Mouse (Mus musculus) ES-E14 (cell line): ENCODE measurements around the gene Il1rap. TPM values are rescaled to one million over a fixed set of nuclear protein-coding genes. Genes with fewer than 3 reads are reported as not detected.

Experiments
- DNase-seq: peaks from one replicate; pipeline ENCODE4 v3.0.0-alpha.2; 2013; ENCODE audit warnings: low read depth, low spot score
- H3K27ac ChIP-seq: 2 replicates; pipeline ENCODE4 v1.5.1; 2012; ENCODE audit warnings: low read depth, mild to moderate bottlenecking, low read length, moderate library complexity, mixed read lengths; ENCODE audit not compliant: poor library complexity, insufficient read depth, severe bottlenecking
- H3K36me3 ChIP-seq: 2 replicates; pipeline ENCODE4 v1.6.1; 2012; ENCODE audit warnings: mild to moderate bottlenecking, low read length, moderate library complexity, mixed read lengths; ENCODE audit not compliant: control insufficient read depth, poor library complexity, insufficient read depth, severe bottlenecking
- H3K4me1 ChIP-seq, 2 experiments: fragments of 150-350 bp in 1 of 2; sonication (generic) in 1 of 2; 2 replicates each; pipeline ENCODE4 v1.6.1; 2012; ENCODE audit warnings: low read length in 2 of 2, mild to moderate bottlenecking in 1 of 2, mixed read lengths in 1 of 2; ENCODE audit not compliant: control insufficient read depth in 2 of 2, insufficient read depth in 2 of 2, poor library complexity in 1 of 2
- H3K4me3 ChIP-seq, 2 experiments: fragments of 150-350 bp in 1 of 2; sonication (generic) in 1 of 2; 2 replicates each; pipeline ENCODE4 v1.5.1; 2012; ENCODE audit warnings: low read length in 2 of 2, low read depth in 1 of 2, mild to moderate bottlenecking in 1 of 2, mixed read lengths in 1 of 2; ENCODE audit not compliant: insufficient read depth in 1 of 2, poor library complexity in 1 of 2, severe bottlenecking in 1 of 2
- H3K9ac ChIP-seq: 2 replicates; pipeline ENCODE4 v1.6.1; 2012; ENCODE audit warnings: low read depth, mild to moderate bottlenecking, low read length, mixed read lengths; ENCODE audit not compliant: poor library complexity, insufficient read depth, severe bottlenecking
- H3K9me3 ChIP-seq: fragments of 150-350 bp; sonication (generic); 2 replicates; pipeline ENCODE4 v1.6.1; 2012; ENCODE audit warnings: low read depth, mild to moderate bottlenecking, low read length; ENCODE audit not compliant: control insufficient read depth, insufficient read depth
- CHD2 ChIP-seq: IDR thresholded peaks from 2 replicates; pipeline ENCODE4 v1.6.1; 2014; ENCODE audit warnings: mild to moderate bottlenecking, low read depth, low read length, inconsistent platforms
- HCFC1 ChIP-seq: IDR thresholded peaks from 2 replicates; pipeline ENCODE4 v1.6.1; 2012; ENCODE audit warnings: low read length, inconsistent platforms, borderline replicate concordance; ENCODE audit not compliant: insufficient read depth
- MAFK ChIP-seq: IDR thresholded peaks from 2 replicates; pipeline ENCODE4 v1.6.1; 2014; ENCODE audit warnings: mild to moderate bottlenecking, low read depth, low read length, inconsistent platforms; ENCODE audit not compliant: insufficient read depth
- ZC3H11A ChIP-seq: IDR thresholded peaks from 2 replicates; pipeline ENCODE4 v1.6.1; 2012; ENCODE audit warnings: low read depth, mild to moderate bottlenecking, inconsistent platforms, low read length, borderline replicate concordance
- ZNF384 ChIP-seq: IDR thresholded peaks from 2 replicates; pipeline ENCODE4 v1.6.1; 2012; ENCODE audit warnings: low read depth, low read length, inconsistent platforms
- in situ Hi-C, 2 experiments: fragments of 600-800 bp; cut with MboI; formaldehyde crosslinking; loops; one replicate each; pipeline ENCODE4 v1.15.1; 2025; ENCODE audit warnings: low sequenced_read_pairs in 2 of 2, inconsistent platforms in 1 of 2; ENCODE audit not compliant: unreplicated experiment in 2 of 2
- total RNA-seq: library from RNA; depleted of rRNA; stranded (reverse); fragments of 300-350 nt; gene quantifications from 2 replicates; pipeline ENCODE4 v1.2.3, GENCODE M21; 2012

Il1rap gene
- total RNA-seq, 1 experiment = 4.3 TPM

- Histone ChIP-seq H3K9me3 (no peaks in the 10 kb centered on the region), H3K36me3 (no peaks in the 10 kb centered on the region), H3K9ac (no peak overlapping the region), H3K4me3 (no peak overlapping the region), H3K4me1 (no peaks in the 10 kb centered on the region), H3K27ac (no peak overlapping the region)
- TF ChIP-seq HCFC1 (no peak), CHD2 (no peak)
- no peak for DNase-seq
- in situ Hi-C loops = no loop called here
Observed at GRCm38 (mm10) chr16:26710922-26711321, 129.4 kb downstream of the Il1rap start.

DNA sequence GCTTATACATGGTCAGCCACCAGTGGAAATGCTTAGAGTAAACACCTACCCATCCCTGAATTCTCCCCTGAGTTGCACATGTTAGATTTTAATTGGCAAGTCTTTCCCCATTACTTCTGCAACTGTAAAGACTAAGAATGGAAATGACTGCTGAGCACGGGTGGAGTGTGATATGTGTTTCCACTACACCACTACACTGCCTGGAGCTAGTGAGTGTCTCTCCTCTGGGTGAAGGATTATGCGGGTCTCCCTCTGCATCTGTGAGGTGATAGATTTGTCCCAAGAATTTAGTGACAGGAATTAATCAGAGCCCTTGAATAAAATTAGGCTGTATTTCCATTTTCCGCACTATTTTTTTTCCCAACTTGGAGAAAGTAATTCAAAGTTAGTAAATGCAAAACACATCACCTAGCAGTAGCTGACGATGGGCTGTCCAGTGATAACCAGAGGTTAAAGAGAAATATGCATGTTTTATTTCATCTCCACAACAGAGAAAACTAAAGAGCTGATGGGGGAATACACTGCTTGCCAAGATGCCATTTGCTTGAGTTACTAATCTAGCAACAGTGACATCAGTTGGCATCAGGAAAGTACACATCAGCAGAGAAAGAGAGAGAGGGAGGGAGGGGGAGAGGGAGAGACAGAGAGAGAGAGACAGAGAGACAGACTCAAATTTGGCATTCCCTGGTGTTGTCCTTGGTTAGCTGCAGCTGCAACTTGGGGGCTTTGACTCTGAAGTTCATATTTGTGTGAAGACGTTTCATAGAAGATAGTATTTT lies 132.2 kb downstream of the Il1rap start:
- TF ChIP-seq CHD2 (no peak), ZNF384 (no peak), HCFC1 (no peak), MAFK (no peak), ZC3H11A (no peak)
- Histone ChIP-seq H3K36me3 (no peaks in the 10 kb centered on the region), H3K27ac (no peak overlapping the region), H3K9ac (no peak overlapping the region), H3K4me1 (no peaks in the 10 kb centered on the region), H3K4me3 (no peak overlapping the region), H3K9me3 (no peaks in the 10 kb centered on the region)
- in situ Hi-C loops = no loop called here
- no peak for DNase-seq

DNA sequence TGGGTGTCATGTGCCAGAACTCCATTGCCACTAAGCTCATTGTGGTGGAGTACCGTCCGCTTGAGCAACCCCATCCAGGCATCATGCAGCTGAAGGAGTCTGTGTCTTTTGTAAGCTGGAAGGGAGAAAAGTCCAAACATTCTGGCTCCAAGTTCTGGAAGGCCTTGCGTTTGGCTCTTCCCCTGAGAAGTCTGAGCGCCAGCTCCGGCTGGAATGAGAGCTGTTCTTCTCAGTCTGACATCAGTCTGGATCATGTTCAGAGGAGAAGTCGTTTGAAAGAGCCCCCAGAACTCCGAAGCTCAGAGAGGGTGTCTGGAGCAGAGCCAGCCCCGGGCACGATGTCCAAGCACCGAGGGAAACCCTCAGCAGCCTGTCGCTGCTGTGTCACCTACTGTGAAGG lies 141.0 kb downstream of the Il1rap start:
- Histone ChIP-seq H3K9me3 (no peaks in the 10 kb centered on the region), H3K9ac (no peak overlapping the region), H3K4me3 (no peak overlapping the region), H3K36me3 (no peaks in the 10 kb centered on the region), H3K4me1 (no peaks in the 10 kb centered on the region), H3K27ac (no peak overlapping the region)
- no peak for DNase-seq
- in situ Hi-C loops = no loop called here
- TF ChIP-seq CHD2 (no peak), ZNF384 (no peak), MAFK (no peak), HCFC1 (no peak), ZC3H11A (no peak)

- Histone ChIP-seq H3K4me3 (no peak overlapping the region), H3K36me3 (no peaks in the 10 kb centered on the region), H3K4me1 (no peaks in the 10 kb centered on the region), H3K9me3 (no peaks in the 10 kb centered on the region), H3K9ac (no peak overlapping the region), H3K27ac (no peak overlapping the region)
- in situ Hi-C loops = no loop called here
- no peak for TF ChIP-seq ZNF384
- no peak for TF ChIP-seq HCFC1
- TF ChIP-seq MAFK = no peak
- no peak for TF ChIP-seq ZC3H11A
- TF ChIP-seq CHD2 = no peak
- no peak for DNase-seq
Observed at GRCm38 (mm10) chr16:26723952-26724747, 142.6 kb downstream of the Il1rap start.
